Mouse (Mus musculus) intestine, embryonic 15.5 days (tissue): Measurements from ENCODE around the gene Aldh18a1. TPM values are rescaled to one million over a fixed set of nuclear protein-coding genes. Genes with fewer than 3 reads are reported as not detected.
"Not testable (repeated sequence)": the region's sequence is repeated elsewhere in the genome, so short reads cannot be mapped to it uniquely, and the experiment has no call there.

Experiments used
- ATAC-seq: fragments of 200-750 bp; cut with Nextera tagmentation; 2 replicates; pipeline ENCODE4 v1.8.0; 2017; ENCODE audit warnings: moderate TSS enrichment, moderate library complexity
- H3K27ac ChIP-seq: fragments of 300-500 bp; sonication (generic); 2 replicates; pipeline ENCODE4 v1.5.1; 2015; ENCODE audit warnings: mild to moderate bottlenecking, inconsistent platforms
- H3K27me3 ChIP-seq: fragments of 300-500 bp; sonication (generic); replicated peaks from 2 replicates; pipeline ENCODE4 v1.6.1; 2015; ENCODE audit warnings: inconsistent platforms
- H3K36me3 ChIP-seq: fragments of 300-500 bp; sonication (generic); 2 replicates; pipeline ENCODE4 v1.6.1; 2015; ENCODE audit warnings: inconsistent platforms
- H3K4me1 ChIP-seq: fragments of 300-500 bp; sonication (generic); replicated peaks from 2 replicates; pipeline ENCODE4 v1.6.1; 2015; ENCODE audit warnings: inconsistent platforms
- H3K4me2 ChIP-seq: fragments of 300-500 bp; sonication (generic); replicated peaks from 2 replicates; pipeline ENCODE4 v1.6.1; 2015; ENCODE audit warnings: mild to moderate bottlenecking, inconsistent platforms
- H3K4me3 ChIP-seq: fragments of 300-500 bp; sonication (generic); replicated peaks from 2 replicates; pipeline ENCODE4 v1.5.1; 2015; ENCODE audit warnings: inconsistent platforms
- H3K9ac ChIP-seq: fragments of 300-500 bp; sonication (generic); 2 replicates; pipeline ENCODE4 v1.6.1; 2015; ENCODE audit warnings: inconsistent platforms
- H3K9me3 ChIP-seq: fragments of 300-500 bp; sonication (generic); 2 replicates; pipeline ENCODE4 v1.6.1; 2016; ENCODE audit warnings: inconsistent platforms
- WGBS: fragments of 180-500 bp; shearing (Covaris S2); methylation state at CpG from one replicate; pipeline ENCODE4 v1.1.7; 2015; 5-methylcytosine and 5-hydroxymethylcytosine counted together
- polyA plus RNA-seq: library from polyadenylated mRNA; unstranded; fragments of >200 nt; fragmentation: Nextera tagmentation; extraction: Ambion mirVana; gene quantifications from 2 replicates; pipeline ENCODE4 v1.2.1, GENCODE M21; 2015

Aldh18a1 gene
- polyA plus RNA-seq, 1 experiment from 2014 or later: 211 TPM

DNA sequence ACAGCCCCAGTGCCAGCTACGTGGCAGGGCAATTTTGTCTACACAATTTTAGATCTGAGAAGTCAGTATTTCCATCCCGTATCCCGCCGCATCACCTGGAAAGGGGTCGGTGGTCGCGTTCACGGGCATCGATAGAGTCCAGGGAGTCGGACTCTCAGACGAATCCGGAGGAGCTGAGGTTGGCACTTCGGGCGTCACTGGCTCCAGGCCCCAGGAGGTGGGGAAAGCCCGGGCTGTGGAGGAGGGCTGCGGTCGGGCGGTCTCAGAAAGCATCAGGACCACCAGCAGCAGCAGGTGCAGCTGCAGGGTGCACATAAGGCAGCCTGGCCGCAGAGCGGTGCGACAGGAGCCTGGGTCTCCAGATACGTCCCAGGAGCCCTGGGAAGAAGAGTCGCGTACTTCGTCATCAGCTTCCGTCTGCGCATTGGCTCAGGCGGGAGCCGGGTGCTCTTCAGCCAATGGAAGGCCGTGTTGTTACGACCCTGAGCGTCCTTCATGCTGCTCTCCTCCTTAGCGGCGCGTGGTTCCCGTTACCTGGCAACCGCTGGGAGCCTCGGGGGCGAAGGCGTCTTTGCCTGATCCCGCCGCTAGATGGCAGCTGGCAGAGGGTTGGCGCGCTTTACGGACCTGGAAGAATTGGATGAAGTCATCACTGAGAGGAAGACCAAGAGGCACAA lies 23.7 kb upstream of the Aldh18a1 start, which contains the start of the genes Tctn3 and Entpd1:
TSS of gene Tctn3 (minus strand) at position 404 of the 677 bp plus-strand sequence.
TSS of gene Entpd1 (plus strand) at position 537 of the 677 bp plus-strand sequence.
- no peaks in the 10 kb centered on the region for H3K9me3 ChIP-seq
- ATAC-seq: peak; percentile 100
- no peak within 1 kb of the TSS for H3K27ac ChIP-seq
- WGBS: under 1% methylated on average over 45 of the region's 45 CpGs
- H3K36me3 ChIP-seq: no peaks in the 10 kb centered on the region
- peak within 1 kb of the TSS; percentile 59 for H3K4me3 ChIP-seq
- H3K4me1 ChIP-seq: peaks cover 5% of the 10 kb centered on the region; the same call in 1 of the 2 replicates
- H3K4me2 ChIP-seq: peak within 1 kb of the TSS; percentile 75
- peak within 1 kb of the TSS; percentile 50 for H3K9ac ChIP-seq
- H3K27me3 ChIP-seq: no peaks in the 10 kb centered on the region

- Histone ChIP-seq H3K4me3 (no peak overlapping the region), H3K9me3 (no peaks in the 10 kb centered on the region), H3K27ac (no peak overlapping the region), H3K9ac (no peak overlapping the region), H3K27me3 (no peaks in the 10 kb centered on the region), H3K4me1 (peaks cover 5% of the 10 kb centered on the region; the same call in 1 of the 2 replicates), H3K36me3 (0 out of 2 replicates have a peak, but pooled peaks cover 4% of the 10 kb centered on the region), H3K4me2 (no peak overlapping the region)
- no peak for ATAC-seq
- WGBS: 89% methylated on average over 6 of the region's 6 CpGs
Measured at GRCm38 (mm10) chr19:40607676-40608075, 19.4 kb upstream of the Aldh18a1 start.

GRCm38 (mm10) chr19:40605189-40605588 lies 16.9 kb upstream of the Aldh18a1 start:
- 92% methylated on average over 9 of the region's 9 CpGs for whole genome bisulfite sequencing
- 0 out of 2 replicates have a peak, but pooled peaks cover 4% of the 10 kb centered on the region for H3K36me3 ChIP-seq
- H3K9ac ChIP-seq: no peak overlapping the region
- no peaks in the 10 kb centered on the region for H3K4me1 ChIP-seq
- H3K4me3 ChIP-seq: no peak overlapping the region
- H3K4me2 ChIP-seq: no peak overlapping the region
- H3K27ac ChIP-seq: no peak overlapping the region
- no peak for ATAC-seq
- H3K27me3 ChIP-seq: no peaks in the 10 kb centered on the region
- no peaks in the 10 kb centered on the region for H3K9me3 ChIP-seq

- ATAC-seq: no peak
- H3K4me1 ChIP-seq: no peaks in the 10 kb centered on the region
- no peaks in the 10 kb centered on the region for H3K27me3 ChIP-seq
- WGBS: 92% methylated on average over 3 of the region's 3 CpGs
- H3K9ac ChIP-seq: no peak overlapping the region
- H3K4me3 ChIP-seq: no peak overlapping the region
- no peak overlapping the region for H3K27ac ChIP-seq
- H3K9me3 ChIP-seq: no peaks in the 10 kb centered on the region
- H3K4me2 ChIP-seq: no peak overlapping the region
- 0 out of 2 replicates have a peak, but pooled peaks cover 4% of the 10 kb centered on the region for H3K36me3 ChIP-seq
Measured at GRCm38 (mm10) chr19:40601870-40602269, 13.6 kb upstream of the Aldh18a1 start.

- not testable (repeated sequence) for H3K4me1 ChIP-seq, H3K36me3 ChIP-seq, ATAC-seq, H3K4me3 ChIP-seq, H3K27ac ChIP-seq, H3K9me3 ChIP-seq, H3K4me2 ChIP-seq, H3K9ac ChIP-seq, H3K27me3 ChIP-seq
- 88% methylated on average over 5 of the region's 5 CpGs for WGBS
Measured at GRCm38 (mm10) chr19:40600846-40601245, 12.6 kb upstream of the Aldh18a1 start.

DNA sequence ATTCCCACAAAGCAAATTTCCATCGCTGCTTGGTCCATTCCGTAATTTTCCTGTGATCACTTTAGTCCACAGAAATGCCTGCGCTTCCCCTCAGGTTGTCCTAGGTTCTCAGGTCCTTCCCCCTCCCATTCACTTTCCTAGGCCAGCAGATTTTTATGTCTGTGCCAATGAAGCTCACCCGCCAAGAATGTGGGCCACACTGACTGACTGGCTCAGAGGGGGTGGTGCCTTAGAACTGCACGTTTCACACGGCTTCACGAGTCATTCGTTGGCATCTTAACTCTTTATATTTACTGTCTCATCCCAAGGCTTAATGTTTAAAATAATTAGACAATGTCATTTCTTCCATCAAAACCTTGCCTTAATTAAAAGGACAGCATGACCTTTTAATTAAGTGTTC lies 7.6 kb upstream of the Aldh18a1 start:
- H3K27me3 ChIP-seq: no peaks in the 10 kb centered on the region
- H3K36me3 ChIP-seq: no peaks in the 10 kb centered on the region
- no peak for ATAC-seq
- no peak overlapping the region for H3K4me3 ChIP-seq
- H3K9me3 ChIP-seq: no peaks in the 10 kb centered on the region
- 83% methylated on average over 8 of the region's 8 CpGs for WGBS
- no peak overlapping the region for H3K27ac ChIP-seq
- H3K4me1 ChIP-seq: no peaks in the 10 kb centered on the region
- no peak overlapping the region for H3K4me2 ChIP-seq
- H3K9ac ChIP-seq: no peak overlapping the region

DNA sequence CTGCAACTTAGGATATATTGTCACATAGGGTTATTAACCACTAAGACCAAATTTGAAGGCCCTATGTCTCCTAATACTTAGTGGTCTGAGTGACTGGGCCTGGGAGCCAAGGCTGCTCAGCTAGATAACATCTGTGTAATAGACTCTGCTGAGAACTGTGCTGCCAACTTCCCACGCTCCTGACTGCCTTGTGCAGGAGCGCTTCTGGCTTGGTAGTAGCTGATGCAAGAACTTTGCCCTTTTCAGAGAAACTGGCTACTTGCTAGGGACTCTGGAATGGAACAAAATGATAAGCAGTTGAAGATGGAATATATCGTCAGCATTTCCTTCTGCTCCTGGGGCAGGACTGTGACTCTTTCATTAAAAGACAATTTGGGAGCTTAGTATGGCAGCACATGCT lies 7.0 kb upstream of the Aldh18a1 start:
- Histone ChIP-seq H3K9me3 (no peaks in the 10 kb centered on the region), H3K4me3 (no peak overlapping the region), H3K27me3 (no peaks in the 10 kb centered on the region), H3K9ac (no peak overlapping the region), H3K27ac (no peak overlapping the region), H3K4me2 (no peak overlapping the region), H3K36me3 (no peaks in the 10 kb centered on the region), H3K4me1 (no peaks in the 10 kb centered on the region)
- ATAC-seq: peak; percentile 78
- WGBS: 71% methylated on average over 3 of the region's 3 CpGs

DNA sequence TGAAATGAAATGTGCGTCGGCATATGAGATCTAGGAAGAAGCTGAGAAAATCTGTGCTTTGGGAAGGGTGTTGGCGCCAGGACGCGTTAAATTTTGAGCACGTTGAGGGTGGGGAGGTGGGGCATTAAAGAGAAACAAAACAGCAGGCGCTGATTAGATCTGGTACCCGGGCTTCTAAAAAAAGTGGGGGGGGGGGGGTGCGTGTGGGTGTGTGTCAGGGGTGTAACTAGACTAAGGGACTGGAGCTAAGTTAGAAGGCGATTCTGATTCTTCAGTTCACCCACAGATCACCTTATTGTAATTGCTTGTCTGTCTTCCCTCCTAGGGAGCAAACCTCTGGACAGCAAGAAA lies 1.2 kb upstream of the Aldh18a1 start:
- Histone ChIP-seq H3K4me2 (peak overlapping the region; percentile 71), H3K4me3 (peak overlapping the region; percentile 86), H3K4me1 (peaks cover 5% of the 10 kb centered on the region), H3K27me3 (no peaks in the 10 kb centered on the region), H3K36me3 (no peaks in the 10 kb centered on the region), H3K27ac (peak overlapping the region; percentile 77), H3K9me3 (no peaks in the 10 kb centered on the region), H3K9ac (peak overlapping the region; percentile 22)
- no peak for ATAC-seq
- WGBS: under 1% methylated on average over 10 of the region's 10 CpGs

DNA sequence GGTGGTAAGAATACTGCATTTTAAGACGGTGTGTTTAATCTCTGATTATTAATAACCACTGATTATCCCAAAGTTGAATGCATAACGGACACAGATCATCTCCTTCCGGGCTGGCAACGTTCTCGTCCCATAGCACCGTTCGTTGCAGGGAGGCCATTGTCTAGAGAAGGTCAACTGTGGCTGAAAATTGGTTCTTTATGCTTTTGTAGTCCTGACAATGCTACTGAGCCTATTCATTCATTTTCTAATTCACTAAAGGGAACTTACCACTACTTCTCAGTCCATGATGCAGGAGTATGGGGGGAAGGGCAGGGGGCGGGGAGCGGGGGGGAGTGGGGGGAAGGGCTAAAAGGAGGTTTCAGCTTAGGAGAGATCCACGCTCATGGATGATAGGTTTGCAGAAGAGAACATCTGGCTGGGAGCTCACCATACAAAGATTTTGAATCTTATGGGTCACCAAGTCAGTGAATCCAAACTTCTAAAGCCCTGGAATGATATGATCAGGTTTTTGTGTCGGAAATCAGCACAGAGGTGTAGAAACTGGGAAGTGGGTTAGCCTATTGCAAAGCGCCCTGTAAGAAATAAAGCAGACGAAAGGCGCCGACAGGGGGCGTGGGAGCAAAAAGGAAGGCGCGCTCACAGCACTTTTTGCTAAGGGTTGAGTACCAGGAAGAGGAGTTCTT lies 725 bp upstream of the Aldh18a1 start:
- peak; percentile 64 for ATAC-seq
- Histone ChIP-seq H3K4me1 (peaks cover 5% of the 10 kb centered on the region), H3K36me3 (no peaks in the 10 kb centered on the region), H3K4me3 (peak overlapping the region; percentile 86), H3K27ac (peak overlapping the region; percentile 77), H3K9ac (peak overlapping the region; percentile 22), H3K9me3 (no peaks in the 10 kb centered on the region), H3K27me3 (no peaks in the 10 kb centered on the region), H3K4me2 (peak overlapping the region; percentile 71)
- under 1% methylated on average over 18 of the region's 18 CpGs for WGBS

DNA sequence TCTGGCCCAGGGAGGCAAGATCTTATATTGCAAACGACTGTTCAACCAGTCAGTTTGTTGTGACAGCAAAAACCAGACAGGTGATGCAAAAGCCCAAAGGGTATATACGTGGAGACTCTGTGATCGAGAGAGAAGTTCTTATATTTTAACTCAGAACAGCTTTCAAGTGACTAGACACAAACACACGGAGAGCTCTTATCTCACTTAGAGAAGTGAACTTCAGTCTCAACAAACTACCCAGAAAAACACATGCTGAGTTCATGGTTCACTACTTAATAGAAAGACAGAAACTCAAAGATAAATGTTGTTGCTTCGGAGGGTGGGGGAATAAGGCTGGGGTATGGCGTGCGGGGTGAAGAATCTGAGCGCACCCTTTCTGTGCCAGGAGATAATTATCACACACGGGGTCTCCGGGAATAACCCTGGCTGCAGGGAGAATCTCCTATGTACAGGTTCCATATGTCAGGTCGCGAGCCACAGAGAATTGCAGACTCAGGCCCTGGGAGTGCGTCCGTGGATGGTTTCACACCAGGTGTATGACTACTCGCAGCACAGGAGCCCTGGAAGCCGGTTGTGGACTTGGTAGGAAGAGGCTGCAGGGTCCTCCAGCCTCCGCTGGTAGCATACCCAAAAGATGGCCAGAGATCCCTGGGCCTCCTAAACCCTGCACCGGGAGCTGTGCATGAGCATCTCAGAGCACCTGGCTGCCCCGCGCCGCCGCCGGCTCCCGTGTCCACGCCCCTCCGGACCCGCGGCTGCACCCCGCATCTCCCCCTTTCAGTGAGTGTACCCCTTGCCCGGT lies 571 bp downstream of the Aldh18a1 start:
- WGBS: 1% methylated on average over 30 of the region's 30 CpGs
- ATAC-seq: peak; percentile 71

GRCm38 (mm10) chr19:40586908-40587307 lies 1.4 kb downstream of the Aldh18a1 start:
- no peak for ATAC-seq
- no peaks in the 10 kb centered on the region for H3K27me3 ChIP-seq
- peak overlapping the region; percentile 71 for H3K4me2 ChIP-seq
- peak overlapping the region; percentile 86 for H3K4me3 ChIP-seq
- H3K27ac ChIP-seq: peak overlapping the region; percentile 85; the same call in 1 of the 2 replicates
- WGBS: 51% methylated on average over 7 of the region's 7 CpGs
- H3K4me1 ChIP-seq: peaks cover 8% of the 10 kb centered on the region
- H3K36me3 ChIP-seq: 0 out of 2 replicates have a peak, but pooled peaks cover 7% of the 10 kb centered on the region
- H3K9ac ChIP-seq: peak overlapping the region; percentile 84; the same call in 1 of the 2 replicates
- no peaks in the 10 kb centered on the region for H3K9me3 ChIP-seq

More for the DNA sequence above, 571 bp downstream of the Aldh18a1 start:
- Histone ChIP-seq H3K27ac (peak overlapping the region; percentile 85), H3K27me3 (no peaks in the 10 kb centered on the region), H3K4me3 (peak overlapping the region; percentile 86), H3K9me3 (no peaks in the 10 kb centered on the region), H3K36me3 (0 out of 2 replicates have a peak, but pooled peaks cover 5% of the 10 kb centered on the region), H3K9ac (peak overlapping the region; percentile 84), H3K4me1 (peaks cover 5% of the 10 kb centered on the region), H3K4me2 (peak overlapping the region; percentile 71)

- Histone ChIP-seq H3K4me3 (no peak overlapping the region), H3K4me2 (no peak overlapping the region), H3K4me1 (peaks cover 13% of the 10 kb centered on the region), H3K27me3 (no peaks in the 10 kb centered on the region), H3K36me3 (peaks cover 23% of the 10 kb centered on the region), H3K27ac (peak overlapping the region; percentile 54), H3K9ac (no peak overlapping the region), H3K9me3 (no peaks in the 10 kb centered on the region)
- WGBS: 35% methylated on average over 5 of the region's 5 CpGs
- ATAC-seq: no peak; the same call in 1 of the 2 replicates
Measured at GRCm38 (mm10) chr19:40581662-40582061, 6.6 kb downstream of the Aldh18a1 start.
